Mouse (Mus musculus): ENCODE results near the gene Stx12. TPM values are rescaled to one million over a fixed set of nuclear protein-coding genes. Genes with fewer than 3 reads are reported as not detected.

Stx12 gene
- total and polyA plus RNA-seq, 2 experiments from 2014 or later: 170 to 180 TPM

GRCm38 (mm10) chr4:132871116-132871515 lies 13.2 kb downstream of the Stx12 start:
- Histone ChIP-seq H3K36me3 (ENCODE audit: insufficient read depth) (peaks cover 50% of the 10 kb centered on the region), H3K27me3 (ENCODE audit: insufficient read depth, low read length) (no peaks in the 10 kb centered on the region), H3K4me3 (ENCODE audit: low read depth, low read length) (no peak overlapping the region), H3K4me2 (ENCODE audit: low read depth) (no peak overlapping the region), H3K9me3 (ENCODE audit: low read length) (no peaks in the 10 kb centered on the region), H3K9ac (no peak overlapping the region), H3K27ac (ENCODE audit: low read depth, low read length) (no peak overlapping the region), H3K4me1 (ENCODE audit: insufficient read depth) (no peaks in the 10 kb centered on the region)
- DNase-seq: no peak
- ATAC-seq: no peak
- no peak for TF ChIP-seq CTCF (IDR thresholded peaks at IDR 0.05; ENCODE audit: low read depth)
- WGBS: 97% methylated on average over 3 of the region's 3 CpGs

GRCm38 (mm10) chr4:132864856-132865255 lies 19.5 kb downstream of the Stx12 start:
- no peak for ATAC-seq
- no peak overlapping the region for H3K27ac ChIP-seq (ENCODE audit: low read depth, low read length)
- H3K9me3 ChIP-seq (ENCODE audit: low read length): no peaks in the 10 kb centered on the region
- no peak overlapping the region for H3K9ac ChIP-seq
- no peak for DNase-seq
- H3K4me1 ChIP-seq (ENCODE audit: insufficient read depth): no peaks in the 10 kb centered on the region
- H3K36me3 ChIP-seq (ENCODE audit: insufficient read depth): peaks cover 76% of the 10 kb centered on the region
- H3K27me3 ChIP-seq (ENCODE audit: insufficient read depth, low read length): no peaks in the 10 kb centered on the region
- 93% methylated on average over 2 of the region's 2 CpGs for WGBS
- H3K4me2 ChIP-seq (ENCODE audit: low read depth): no peak overlapping the region
- TF ChIP-seq CTCF (IDR thresholded peaks at IDR 0.05; ENCODE audit: low read depth): no peak
- no peak overlapping the region for H3K4me3 ChIP-seq (ENCODE audit: low read depth, low read length)

- Histone ChIP-seq H3K4me3 (ENCODE audit: low read depth, low read length) (no peak overlapping the region), H3K27me3 (ENCODE audit: insufficient read depth, low read length) (no peaks in the 10 kb centered on the region), H3K9me3 (ENCODE audit: low read length) (no peaks in the 10 kb centered on the region), H3K4me2 (ENCODE audit: low read depth) (no peak overlapping the region), H3K36me3 (ENCODE audit: insufficient read depth) (peaks cover 75% of the 10 kb centered on the region), H3K27ac (ENCODE audit: low read depth, low read length) (no peak overlapping the region), H3K4me1 (ENCODE audit: insufficient read depth) (no peaks in the 10 kb centered on the region), H3K9ac (no peak overlapping the region)
- no peak for ATAC-seq
- no peak for TF ChIP-seq CTCF (IDR thresholded peaks at IDR 0.05; ENCODE audit: low read depth)
- DNase-seq: no peak
- 90% methylated on average over 13 of the region's 13 CpGs for WGBS
These were observed 21.3 kb downstream of the Stx12 start for GRCm38 (mm10) chr4:132863012-132863411.

GRCm38 (mm10) chr4:132860880-132861279 lies 23.4 kb downstream of the Stx12 start:
- no peak overlapping the region for H3K27ac ChIP-seq (ENCODE audit: low read depth, low read length)
- no peak for ATAC-seq
- WGBS: 97% methylated on average over 1 of the region's 1 CpGs

GRCm38 (mm10) chr4:132843705-132844071 lies 40.6 kb downstream of the Stx12 start:
- TF ChIP-seq CTCF (IDR thresholded peaks at IDR 0.05; ENCODE audit: low read depth): no peak
- 88% methylated on average over 1 of the region's 1 CpGs for WGBS
- DNase-seq: no peak
- no peaks in the 10 kb centered on the region for H3K27me3 ChIP-seq (ENCODE audit: insufficient read depth, low read length)
- peak overlapping the region; percentile 66 for H3K27ac ChIP-seq (ENCODE audit: low read depth, low read length)
- H3K4me3 ChIP-seq (ENCODE audit: low read depth, low read length): peak overlapping the region; percentile 69
- no peaks in the 10 kb centered on the region for H3K9me3 ChIP-seq (ENCODE audit: low read length)
- peaks cover 10% of the 10 kb centered on the region for H3K4me1 ChIP-seq (ENCODE audit: insufficient read depth)
- peak overlapping the region; percentile 75 for H3K9ac ChIP-seq
- peaks cover 20% of the 10 kb centered on the region for H3K36me3 ChIP-seq (ENCODE audit: insufficient read depth)
- no peak for ATAC-seq
- H3K4me2 ChIP-seq (ENCODE audit: low read depth): peak overlapping the region; percentile 87

More at GRCm38 (mm10) chr4:132860880-132861279, 23.4 kb downstream of the Stx12 start:
- peaks cover 78% of the 10 kb centered on the region for H3K36me3 ChIP-seq (ENCODE audit: insufficient read depth)
- no peaks in the 10 kb centered on the region for H3K27me3 ChIP-seq (ENCODE audit: insufficient read depth, low read length)
- no peak overlapping the region for H3K4me3 ChIP-seq (ENCODE audit: low read depth, low read length)
- no peak overlapping the region for H3K4me2 ChIP-seq (ENCODE audit: low read depth)
- TF ChIP-seq CTCF (IDR thresholded peaks at IDR 0.05; ENCODE audit: low read depth): no peak
- H3K4me1 ChIP-seq (ENCODE audit: insufficient read depth): no peaks in the 10 kb centered on the region
- H3K9me3 ChIP-seq (ENCODE audit: low read length): no peaks in the 10 kb centered on the region
- no peak overlapping the region for H3K9ac ChIP-seq
- no peak for DNase-seq

GRCm38 (mm10) chr4:132842970-132843704 lies 41.2 kb downstream of the Stx12 start, which contains the start of gene Ppp1r8:
TSS of gene Ppp1r8 (minus strand) at chr4:132843169.
- Histone ChIP-seq H3K9ac (peak within 1 kb of the TSS; percentile 75), H3K9me3 (ENCODE audit: low read length) (no peaks in the 10 kb centered on the region), H3K4me3 (ENCODE audit: low read depth, low read length) (peak within 1 kb of the TSS; percentile 69), H3K4me2 (ENCODE audit: low read depth) (peak within 1 kb of the TSS; percentile 87), H3K27ac (ENCODE audit: low read depth, low read length) (peak within 1 kb of the TSS; percentile 66), H3K4me1 (ENCODE audit: insufficient read depth) (peaks cover 10% of the 10 kb centered on the region), H3K36me3 (ENCODE audit: insufficient read depth) (peaks cover 23% of the 10 kb centered on the region), H3K27me3 (ENCODE audit: insufficient read depth, low read length) (no peaks in the 10 kb centered on the region)
- peak; percentile 96 for DNase-seq
- peak; percentile 79 for TF ChIP-seq CTCF (IDR thresholded peaks at IDR 0.05; ENCODE audit: low read depth)
- ATAC-seq: peak; percentile 100
- WGBS: 2% methylated on average over 40 of the region's 40 CpGs

- Histone ChIP-seq H3K27ac (ENCODE audit: low read depth, low read length) (peak overlapping the region; percentile 62), H3K9ac (peak overlapping the region; percentile 75), H3K36me3 (ENCODE audit: insufficient read depth) (peaks cover 23% of the 10 kb centered on the region), H3K27me3 (ENCODE audit: insufficient read depth, low read length) (no peaks in the 10 kb centered on the region), H3K9me3 (ENCODE audit: low read length) (no peaks in the 10 kb centered on the region), H3K4me3 (ENCODE audit: low read depth, low read length) (peak overlapping the region; percentile 69), H3K4me1 (ENCODE audit: insufficient read depth) (peaks cover 10% of the 10 kb centered on the region), H3K4me2 (ENCODE audit: low read depth) (peak overlapping the region; percentile 87)
- under 1% methylated on average over 30 of the region's 30 CpGs for WGBS
- TF ChIP-seq CTCF (IDR thresholded peaks at IDR 0.05; ENCODE audit: low read depth): no peak
- ATAC-seq (no peak), DNase-seq (peak; percentile 27)
These were observed 41.9 kb downstream of the Stx12 start for GRCm38 (mm10) chr4:132842281-132842906.

Data from forebrain, postnatal 0 days (tissue).